Mouse (Mus musculus) bone marrow macrophage, adult 2 months (primary cell): ENCODE results near the gene Hoxd10. TPM values are rescaled to one million over a fixed set of nuclear protein-coding genes. Genes with fewer than 3 reads are reported as not detected.

ENCODE experiments used
- H3K27ac ChIP-seq: 2 replicates; pipeline ENCODE4 v1.5.1; 2012; ENCODE audit warnings: low read depth, low read length; ENCODE audit not compliant: insufficient read depth
- H3K4me1 ChIP-seq: 2 replicates; pipeline ENCODE4 v1.6.1; 2012; ENCODE audit warnings: low read length; ENCODE audit not compliant: control insufficient read depth, insufficient read depth
- H3K4me3 ChIP-seq: 2 replicates; pipeline ENCODE4 v1.5.1; 2012; ENCODE audit warnings: mild to moderate bottlenecking, low read length, moderate library complexity; ENCODE audit not compliant: insufficient read depth
- CTCF ChIP-seq: IDR thresholded peaks from 2 replicates; pipeline ENCODE4 v1.5.1; 2012; ENCODE audit warnings: low read depth, mild to moderate bottlenecking, low read length, moderate library complexity
- POLR2A ChIP-seq: IDR thresholded peaks from 2 replicates; pipeline ENCODE4 v1.6.1; 2012; ENCODE audit warnings: mild to moderate bottlenecking, low read depth, low read length, borderline replicate concordance
- polyA plus RNA-seq: library from polyadenylated mRNA; stranded (reverse); fragments of >200 nt; gene quantifications from 2 replicates; pipeline ENCODE4 v1.2.4, GENCODE M21; 2012; ENCODE audit not compliant: missing spikeins, insufficient read depth, insufficient read length

The Hoxd10 gene
- polyA plus RNA-seq, 1 experiment, result not detected

- Histone ChIP-seq H3K4me1 (peaks cover 2% of the 10 kb centered on the region; the same call in 1 of the 2 replicates), H3K27ac (no peak overlapping the region), H3K4me3 (no peak overlapping the region)
- TF ChIP-seq POLR2A, result no peak
- no peak for TF ChIP-seq CTCF
These were observed 44.3 kb downstream of the Hoxd10 start for GRCm38 (mm10) chr2:74735851-74736687.

DNA sequence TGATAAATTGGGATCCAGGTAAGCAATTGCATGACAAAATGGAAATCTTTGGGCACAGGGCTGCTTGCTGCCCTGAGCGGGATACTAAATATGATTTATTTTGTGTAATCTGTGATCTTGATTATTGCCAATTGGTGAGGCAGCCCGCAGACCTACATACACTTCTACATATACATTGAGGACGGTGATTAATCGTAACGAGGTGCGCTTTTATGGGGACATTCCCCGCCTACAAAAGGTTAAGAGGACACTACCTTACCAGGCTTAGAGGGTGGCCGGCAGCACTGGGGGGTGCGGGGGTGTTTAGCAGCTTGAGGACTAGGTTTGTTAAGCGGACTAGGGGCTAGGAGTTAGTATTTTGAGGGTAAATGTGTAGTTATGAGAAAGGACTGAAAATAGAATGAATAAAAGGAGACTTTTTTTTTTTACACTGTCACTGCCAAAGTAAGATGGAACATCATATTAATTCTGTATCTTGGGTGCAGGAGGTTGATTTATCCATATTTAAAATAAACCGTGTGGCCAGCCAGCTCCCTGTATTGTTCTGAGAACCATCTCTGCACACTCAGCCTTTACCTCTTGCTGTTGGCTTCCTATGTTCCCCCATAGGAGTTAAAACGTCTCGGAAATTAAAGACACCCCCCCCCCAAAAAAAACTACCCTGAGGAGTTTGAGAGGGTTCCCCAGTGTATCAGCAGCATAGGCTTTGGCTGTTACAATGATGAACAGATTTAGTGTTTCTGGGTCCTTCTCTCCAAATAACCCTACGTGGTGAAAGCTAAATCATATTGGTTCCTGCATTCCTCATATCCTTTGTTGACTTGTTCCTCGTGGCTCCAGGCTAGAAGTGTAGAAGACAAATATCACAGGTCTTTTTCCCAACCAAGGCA lies 45.2 kb downstream of the Hoxd10 start:
- peaks cover 2% of the 10 kb centered on the region; the same call in 1 of the 2 replicates for H3K4me1 ChIP-seq
- H3K27ac ChIP-seq, result no peak overlapping the region
- no peak for TF ChIP-seq POLR2A
- no peak for TF ChIP-seq CTCF
- no peak overlapping the region for H3K4me3 ChIP-seq

- Histone ChIP-seq H3K4me1 (peaks cover 2% of the 10 kb centered on the region; the same call in 1 of the 2 replicates), H3K27ac (no peak overlapping the region), H3K4me3 (no peak overlapping the region)
- TF ChIP-seq POLR2A (no peak), CTCF (no peak)
These were observed 45.9 kb downstream of the Hoxd10 start for GRCm38 (mm10) chr2:74737578-74738070.

- no peak overlapping the region for H3K4me3 ChIP-seq
- no peak overlapping the region for H3K27ac ChIP-seq
- no peak for TF ChIP-seq POLR2A
- TF ChIP-seq CTCF, result no peak
These were observed 47.1 kb downstream of the Hoxd10 start for GRCm38 (mm10) chr2:74738623-74739475.

DNA sequence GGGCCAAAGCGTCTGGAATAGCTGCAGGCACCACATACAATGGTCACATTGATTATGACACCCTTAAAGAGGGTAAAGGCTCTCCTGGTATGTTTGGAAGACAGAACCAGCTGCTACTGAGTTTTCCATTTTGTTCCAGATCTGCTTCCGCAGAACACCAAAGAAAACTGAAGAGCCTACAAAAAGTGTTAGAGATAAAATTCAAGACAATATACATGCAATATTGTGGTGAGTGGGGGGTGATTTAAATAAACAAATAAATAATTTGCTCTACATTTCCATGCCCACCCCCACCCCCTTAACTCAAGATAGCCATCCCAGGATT lies 47.7 kb downstream of the Hoxd10 start:
- H3K27ac ChIP-seq, result no peak overlapping the region
- H3K4me3 ChIP-seq, result no peak overlapping the region
- no peaks in the 10 kb centered on the region for H3K4me1 ChIP-seq
- no peak for TF ChIP-seq POLR2A
- no peak for TF ChIP-seq CTCF

More at GRCm38 (mm10) chr2:74738623-74739475, 47.1 kb downstream of the Hoxd10 start:
- H3K4me1 ChIP-seq, result no peaks in the 10 kb centered on the region

GRCm38 (mm10) chr2:74739869-74740268 lies 48.1 kb downstream of the Hoxd10 start:
- H3K4me1 ChIP-seq, result no peaks in the 10 kb centered on the region
- TF ChIP-seq POLR2A (no peak), CTCF (no peak)
- H3K4me3 ChIP-seq, result no peak overlapping the region
- no peak overlapping the region for H3K27ac ChIP-seq

DNA sequence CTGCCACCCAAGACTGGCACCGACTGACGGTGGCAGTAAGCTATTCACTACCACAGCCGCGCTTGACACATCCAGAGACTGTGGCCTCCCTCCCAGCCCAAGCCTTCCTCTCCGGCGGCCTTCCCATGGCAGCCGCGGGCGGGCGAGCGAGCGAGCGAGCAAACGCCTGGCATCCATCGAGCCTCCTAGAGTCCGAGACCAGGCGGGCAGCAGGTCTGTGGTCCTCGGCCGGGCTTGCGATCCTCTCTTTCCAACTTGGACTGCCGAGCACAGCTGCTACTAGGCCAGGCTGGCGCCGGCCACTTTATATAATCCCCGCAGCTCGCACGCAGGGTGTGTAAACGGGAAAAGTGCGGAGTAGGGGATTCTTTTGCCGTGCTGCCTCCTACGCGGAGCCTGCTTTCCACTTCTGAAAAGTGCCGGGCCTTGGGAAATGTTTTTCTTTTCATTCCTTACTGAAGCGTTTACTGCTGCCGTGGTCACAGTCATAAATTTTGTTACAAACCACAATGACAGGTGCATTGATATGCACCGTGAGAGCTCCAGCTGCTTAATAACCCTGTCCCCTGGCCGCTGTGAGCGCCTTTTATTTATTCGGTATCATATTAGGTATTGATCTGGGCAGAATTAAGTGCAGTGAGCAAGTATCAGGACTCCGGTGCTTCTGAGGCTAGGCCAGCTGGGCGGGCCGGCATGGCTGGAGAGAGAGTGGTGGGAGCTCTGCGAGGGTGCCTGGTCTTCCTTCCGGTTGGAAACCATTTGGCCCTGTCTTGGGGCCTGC lies 48.8 kb downstream of the Hoxd10 start:
- no peaks in the 10 kb centered on the region for H3K4me1 ChIP-seq
- TF ChIP-seq CTCF (no peak), POLR2A (no peak)
- H3K27ac ChIP-seq, result no peak overlapping the region
- H3K4me3 ChIP-seq, result no peak overlapping the region

- TF ChIP-seq POLR2A (no peak), CTCF (no peak)
- H3K4me1 ChIP-seq, result no peaks in the 10 kb centered on the region
- H3K4me3 ChIP-seq, result no peak overlapping the region
- no peak overlapping the region for H3K27ac ChIP-seq
These were observed 49.7 kb downstream of the Hoxd10 start for GRCm38 (mm10) chr2:74741252-74741978.
